Mouse (Mus musculus) E14TG2a.4 (cell line): Measurements from ENCODE around the gene Apoa1.

Experiments used
- CTCF ChIP-seq: conservative IDR thresholded peaks from 2 replicates; pipeline ENCODE4 v1.5.1; 2014; ENCODE audit warnings: low read length
- POU5F1 ChIP-seq: IDR thresholded peaks from 2 replicates; pipeline ENCODE4 v1.6.1; 2014; ENCODE audit warnings: low read length, borderline replicate concordance

- TF ChIP-seq CTCF = no peak
- no peak for TF ChIP-seq POU5F1
Measured at GRCm38 (mm10) chr9:46235596-46235648, 7.0 kb downstream of the Apoa1 start, which contains the start of gene Apoc3.
